Mouse (Mus musculus) MEL (cell line): ENCODE data around the gene Robo1. TPM values are rescaled to one million over a fixed set of nuclear protein-coding genes. Genes with fewer than 3 reads are reported as not detected.

Source experiments
- DNase-seq: peaks from one replicate; pipeline ENCODE4 v3.0.0; 2011; ENCODE audit warnings: low read depth, low spot score
- H3K27ac ChIP-seq: 2 replicates; pipeline ENCODE4 v1.5.1; 2012; ENCODE audit warnings: low read depth, mild to moderate bottlenecking, control low read depth, low read length, moderate library complexity; ENCODE audit not compliant: control insufficient read depth
- H3K27me3 ChIP-seq, 2 experiments: fragments of 150-350 bp in 1 of 2; sonication (generic) in 1 of 2; 2 replicates each; pipeline ENCODE4 v1.6.1; 2012; ENCODE audit warnings: low read length in 2 of 2, mild to moderate bottlenecking in 2 of 2, improper control_type of control experiment in 1 of 2, moderate library complexity in 1 of 2; ENCODE audit not compliant: insufficient read depth in 2 of 2, control insufficient read depth in 1 of 2
- H3K36me3 ChIP-seq, 2 experiments: 2 replicates each; pipeline ENCODE4 v1.6.1; 2012 to 2014; ENCODE audit warnings: low read length in 2 of 2, improper control_type of control experiment in 1 of 2, inconsistent platforms in 1 of 2, mild to moderate bottlenecking in 1 of 2; ENCODE audit not compliant: insufficient read depth in 2 of 2, control insufficient read depth in 1 of 2
- H3K4me1 ChIP-seq, 2 experiments: fragments of 150-350 bp in 1 of 2; sonication (generic) in 1 of 2; 2 replicates each; pipeline ENCODE4 v1.6.1; 2012; ENCODE audit warnings: low read length in 2 of 2, improper control_type of control experiment in 1 of 2, mild to moderate bottlenecking in 1 of 2; ENCODE audit not compliant: insufficient read depth in 2 of 2, control insufficient read depth in 1 of 2
- H3K4me3 ChIP-seq, 2 experiments: fragments of 150-350 bp in 1 of 2; sonication (generic) in 1 of 2; 2 replicates each; pipeline ENCODE4 v1.5.1; 2012; ENCODE audit warnings: low read depth in 2 of 2, low read length in 2 of 2, mild to moderate bottlenecking in 2 of 2, moderate library complexity in 2 of 2, control low read depth in 1 of 2, improper control_type of control experiment in 1 of 2; ENCODE audit not compliant: control insufficient read depth in 1 of 2, insufficient read depth in 1 of 2
- H3K79me2 ChIP-seq: 2 replicates; pipeline ENCODE4 v1.6.1; 2012; ENCODE audit warnings: mild to moderate bottlenecking, low read length, moderate library complexity; ENCODE audit not compliant: control insufficient read depth, poor library complexity, insufficient read depth
- H3K9ac ChIP-seq: 2 replicates; pipeline ENCODE4 v1.6.1; 2012; ENCODE audit warnings: low read depth, mild to moderate bottlenecking, control low read depth, low read length, moderate library complexity; ENCODE audit not compliant: control insufficient read depth, poor library complexity, severe bottlenecking
- H3K9me3 ChIP-seq: fragments of 150-350 bp; sonication (generic); replicated peaks from 2 replicates; pipeline ENCODE4 v1.6.1; 2012; ENCODE audit warnings: mild to moderate bottlenecking, low read length, improper control_type of control experiment, moderate library complexity; ENCODE audit not compliant: insufficient read depth
- CTCF ChIP-seq, 3 experiments: IDR thresholded peaks in 2 of 3; conservative IDR thresholded peaks in 1 of 3; 2 replicates each; pipeline ENCODE4 v1.5.1; 2011 to 2012; ENCODE audit warnings: low read length in 3 of 3, low read depth in 2 of 3, mild to moderate bottlenecking in 2 of 3, improper control_type of control experiment in 1 of 3, inconsistent platforms in 1 of 3, mixed read lengths in 1 of 3, moderate library complexity in 1 of 3; ENCODE audit not compliant: control insufficient read depth in 1 of 3, insufficient read depth in 1 of 3, poor library complexity in 1 of 3, severe bottlenecking in 1 of 3
- E2F4 ChIP-seq: IDR thresholded peaks from 2 replicates; pipeline ENCODE4 v1.6.1; 2011; ENCODE audit warnings: low read depth, low read length, improper control_type of control experiment, borderline replicate concordance
- ELF1 ChIP-seq: IDR thresholded peaks from 2 replicates; pipeline ENCODE4 v1.6.1; 2014; ENCODE audit warnings: low read depth, mild to moderate bottlenecking, inconsistent platforms, low read length, improper control_type of control experiment, moderate library complexity
- EP300 ChIP-seq, 2 experiments: IDR thresholded peaks; 2 replicates each; pipeline ENCODE4 v1.6.1; 2011; ENCODE audit warnings: improper control_type of control experiment in 2 of 2, low read length in 2 of 2, low read depth in 1 of 2, mild to moderate bottlenecking in 1 of 2
- ETS1 ChIP-seq: IDR thresholded peaks from 2 replicates; pipeline ENCODE4 v1.6.1; 2012; ENCODE audit warnings: low read depth, mild to moderate bottlenecking, inconsistent platforms, low read length, improper control_type of control experiment, moderate library complexity
- GABPA ChIP-seq: IDR thresholded peaks from 2 replicates; pipeline ENCODE4 v1.6.1; 2012; ENCODE audit warnings: low read depth, mild to moderate bottlenecking, inconsistent platforms, low read length, improper control_type of control experiment, moderate library complexity
- KAT2A ChIP-seq: conservative IDR thresholded peaks from 2 replicates; pipeline ENCODE4 v1.6.1; 2012; ENCODE audit warnings: low read depth, low read length, improper control_type of control experiment, inconsistent platforms
- MAX ChIP-seq: IDR thresholded peaks from 2 replicates; pipeline ENCODE4 v1.6.1; 2011; ENCODE audit warnings: low read length, improper control_type of control experiment
- MAZ ChIP-seq: IDR thresholded peaks from 2 replicates; pipeline ENCODE4 v1.6.1; 2012; ENCODE audit warnings: low read depth, mild to moderate bottlenecking, inconsistent platforms, low read length, improper control_type of control experiment
- MEF2A ChIP-seq: IDR thresholded peaks from 2 replicates; pipeline ENCODE4 v1.6.1; 2014; ENCODE audit warnings: low read depth, mild to moderate bottlenecking, inconsistent platforms, low read length, improper control_type of control experiment; ENCODE audit not compliant: poor library complexity, insufficient replicate concordance, severe bottlenecking; ENCODE audit errors: extremely low read depth
- MXI1 ChIP-seq: IDR thresholded peaks from 2 replicates; pipeline ENCODE4 v1.6.1; 2011; ENCODE audit warnings: mild to moderate bottlenecking, low read depth, low read length, improper control_type of control experiment
- MYB ChIP-seq: IDR thresholded peaks from 2 replicates; pipeline ENCODE4 v1.6.1; 2011; ENCODE audit warnings: mild to moderate bottlenecking, low read depth, low read length, improper control_type of control experiment
- MYC ChIP-seq: IDR thresholded peaks from 2 replicates; pipeline ENCODE4 v1.6.1; 2011; ENCODE audit warnings: low read depth, mild to moderate bottlenecking, low read length, improper control_type of control experiment, moderate library complexity
- POLR2A ChIP-seq, 2 experiments: IDR thresholded peaks; 2 replicates each; pipeline ENCODE4 v1.6.1; 2011 to 2012; ENCODE audit warnings: low read length in 2 of 2, mild to moderate bottlenecking in 2 of 2, control low read depth in 1 of 2, improper control_type of control experiment in 1 of 2, low read depth in 1 of 2, moderate library complexity in 1 of 2; ENCODE audit not compliant: control insufficient read depth in 1 of 2, insufficient read depth in 1 of 2, poor library complexity in 1 of 2
- RAD21 ChIP-seq: IDR thresholded peaks from 2 replicates; pipeline ENCODE4 v1.6.1; 2011; ENCODE audit warnings: mild to moderate bottlenecking, low read depth, low read length, improper control_type of control experiment
- RCOR1 ChIP-seq: IDR thresholded peaks from 2 replicates; pipeline ENCODE4 v1.6.1; 2012; ENCODE audit warnings: low read depth, mild to moderate bottlenecking, inconsistent platforms, low read length, improper control_type of control experiment
- SIN3A ChIP-seq: IDR thresholded peaks from 2 replicates; pipeline ENCODE4 v1.6.1; 2012; ENCODE audit warnings: low read length, improper control_type of control experiment, inconsistent platforms
- SMC3 ChIP-seq: IDR thresholded peaks from 2 replicates; pipeline ENCODE4 v1.6.1; 2011; ENCODE audit warnings: low read depth, low read length, improper control_type of control experiment
- TAL1 ChIP-seq: IDR thresholded peaks from 2 replicates; pipeline ENCODE4 v1.6.1; 2012; ENCODE audit warnings: mild to moderate bottlenecking, inconsistent platforms, low read length, moderate library complexity, mixed read lengths
- TBP ChIP-seq: IDR thresholded peaks from 2 replicates; pipeline ENCODE4 v1.8.0; 2011; ENCODE audit warnings: low read depth, low read length, improper control_type of control experiment
- TCF12 ChIP-seq: IDR thresholded peaks from 2 replicates; pipeline ENCODE4 v1.6.1; 2014; ENCODE audit warnings: low read depth, mild to moderate bottlenecking, inconsistent platforms, low read length, improper control_type of control experiment, moderate library complexity
- ZMIZ1 ChIP-seq: IDR thresholded peaks from 2 replicates; pipeline ENCODE4 v1.6.1; 2012; ENCODE audit warnings: low read depth, mild to moderate bottlenecking, inconsistent platforms, low read length, improper control_type of control experiment, moderate library complexity
- ZNF384 ChIP-seq: IDR thresholded peaks from 2 replicates; pipeline ENCODE4 v1.6.1; 2012; ENCODE audit warnings: low read depth, mild to moderate bottlenecking, inconsistent platforms, low read length, improper control_type of control experiment
- polyA plus RNA-seq, 2 experiments: library from polyadenylated mRNA; stranded (reverse) in 1 of 2; unstranded in 1 of 2; fragments of >175 nt in 1 of 2; fragments of >200 nt in 1 of 2; gene quantifications; 2 replicates each; pipeline versions ENCODE4 v1.2.1 to v1.2.4; 2012; ENCODE audit warnings: low replicate concordance in 2 of 2, low read depth in 1 of 2; ENCODE audit not compliant: insufficient read length in 2 of 2, insufficient read depth in 1 of 2, missing spikeins in 1 of 2
- total RNA-seq: library from RNA; depleted of rRNA; stranded (reverse); fragments of 300-350 nt; gene quantifications from 2 replicates; pipeline ENCODE4 v1.2.3, GENCODE M21; 2012

Gene Robo1
- total and polyA plus RNA-seq, 3 experiments = not detected

DNA sequence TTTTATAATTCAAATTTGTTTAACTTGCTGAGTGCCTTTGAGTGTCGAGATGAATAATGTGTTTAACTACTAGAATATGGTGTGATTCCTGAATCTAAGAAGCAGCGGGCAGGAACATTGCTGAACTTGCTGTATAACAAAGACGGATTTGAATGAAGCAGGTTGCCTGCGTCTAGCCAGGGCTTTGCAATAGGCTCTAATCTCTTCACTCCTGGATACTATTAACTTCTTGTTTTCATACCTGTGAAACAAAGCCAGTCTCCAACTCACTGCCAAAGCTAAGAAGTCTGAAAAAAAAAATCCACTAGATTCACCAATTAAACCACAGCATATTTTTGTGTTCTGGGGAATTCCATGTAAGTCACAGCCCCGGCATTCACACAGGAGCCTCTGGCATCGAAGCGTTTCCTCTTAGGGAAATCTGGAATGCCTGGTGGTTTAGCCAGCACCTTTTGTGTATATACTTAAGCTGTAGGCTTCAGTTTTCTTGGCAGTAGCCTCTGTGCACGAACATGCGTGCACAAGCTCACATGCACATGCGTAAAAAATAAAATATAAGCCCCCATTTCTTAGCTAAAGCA is 687.9 kb downstream of the Robo1 start:
- H3K4me3 ChIP-seq = no peak overlapping the region
- no peaks in the 10 kb centered on the region for H3K36me3 ChIP-seq
- no peak overlapping the region for H3K27ac ChIP-seq
- DNase-seq = no peak
- no peak overlapping the region for H3K9ac ChIP-seq
- H3K9me3 ChIP-seq = no peaks in the 10 kb centered on the region
- no peaks in the 10 kb centered on the region for H3K27me3 ChIP-seq
- TF ChIP-seq MAX = no peak
- no peak for TF ChIP-seq TAL1
- no peak for TF ChIP-seq TCF12
- TF ChIP-seq MXI1 = no peak
- TF ChIP-seq ETS1 = no peak
- no peak for TF ChIP-seq CTCF (IDR thresholded peaks at IDR 0.05 in 2 of 3, conservative IDR thresholded peaks at IDR 0.05 in 1 of 3; ENCODE audit: control insufficient read depth in 1 of 3, insufficient read depth in 1 of 3, low read depth in 2 of 3, low read length in 3 of 3, poor library complexity in 1 of 3, severe bottlenecking in 1 of 3)
- TF ChIP-seq SMC3 = no peak
- TF ChIP-seq MYB = no peak
- no peak for TF ChIP-seq RAD21
- TF ChIP-seq E2F4 = no peak
- TF ChIP-seq ZMIZ1 = no peak
- TF ChIP-seq MYC = no peak
- TF ChIP-seq GABPA = no peak
- TF ChIP-seq EP300 (IDR thresholded peaks at IDR 0.05; ENCODE audit: low read depth in 1 of 2, low read length in 2 of 2) = no peak
- TF ChIP-seq POLR2A (IDR thresholded peaks at IDR 0.05; ENCODE audit: control insufficient read depth in 1 of 2, insufficient read depth in 1 of 2, low read depth in 1 of 2, low read length in 2 of 2, poor library complexity in 1 of 2) = no peak
- no peak for TF ChIP-seq MAZ
- TF ChIP-seq ZNF384 = no peak
- no peak for TF ChIP-seq TBP
- no peaks in the 10 kb centered on the region for H3K79me2 ChIP-seq
- no peaks in the 10 kb centered on the region for H3K4me1 ChIP-seq

GRCm38 (mm10) chr16:72998677-72999076 is 690.6 kb downstream of the Robo1 start:
- DNase-seq = no peak
- TF ChIP-seq GABPA = no peak
- TF ChIP-seq MEF2A = no peak
- TF ChIP-seq ZNF384 = no peak
- TF ChIP-seq RCOR1 = no peak
- no peak for TF ChIP-seq SIN3A
- no peak for TF ChIP-seq MAZ
- TF ChIP-seq TCF12 = no peak
- TF ChIP-seq ELF1 = no peak
- no peak for TF ChIP-seq KAT2A
- H3K9ac ChIP-seq = no peak overlapping the region
- no peaks in the 10 kb centered on the region for H3K9me3 ChIP-seq
- H3K36me3 ChIP-seq = no peaks in the 10 kb centered on the region
- H3K79me2 ChIP-seq = no peaks in the 10 kb centered on the region
- H3K27me3 ChIP-seq = no peaks in the 10 kb centered on the region
- no peak overlapping the region for H3K27ac ChIP-seq
- no peak overlapping the region for H3K4me3 ChIP-seq
- H3K4me1 ChIP-seq = no peaks in the 10 kb centered on the region
